Mouse (Mus musculus) intestine, embryonic 14.5 days (tissue): ENCODE measurements around the gene Igf1r. TPM values are rescaled to one million over a fixed set of nuclear protein-coding genes. Genes with fewer than 3 reads are reported as not detected.

ENCODE experiments used
- ATAC-seq: fragments of 200-750 bp; cut with Nextera tagmentation; replicated peaks from 2 replicates; pipeline ENCODE4 v1.8.0; 2017; ENCODE audit warnings: low read depth, moderate number of reproducible peaks, moderate TSS enrichment, moderate library complexity; ENCODE audit not compliant: low FRiP score, low TSS enrichment
- DNase-seq: peaks from one replicate; pipeline ENCODE4 v3.0.0-alpha.2; 2018; ENCODE audit warnings: low spot score
- H3K27ac ChIP-seq: fragments of 300-500 bp; sonication (generic); 2 replicates; pipeline ENCODE4 v1.5.1; 2014; ENCODE audit warnings: low read depth, mild to moderate bottlenecking, control low read depth
- H3K27me3 ChIP-seq: fragments of 300-500 bp; sonication (generic); replicated peaks from 2 replicates; pipeline ENCODE4 v1.6.1; 2014; ENCODE audit warnings: low read length, control low read depth; ENCODE audit not compliant: control insufficient read depth, insufficient read depth
- H3K36me3 ChIP-seq: fragments of 300-500 bp; sonication (generic); 2 replicates; pipeline ENCODE4 v1.6.1; 2014; ENCODE audit warnings: low read length, control low read depth; ENCODE audit not compliant: control insufficient read depth, insufficient read depth
- H3K4me1 ChIP-seq: fragments of 300-500 bp; sonication (generic); replicated peaks from 2 replicates; pipeline ENCODE4 v1.6.1; 2014; ENCODE audit warnings: low read length, control low read depth, mixed read lengths; ENCODE audit not compliant: control insufficient read depth, insufficient read depth
- H3K4me2 ChIP-seq: fragments of 300-500 bp; sonication (generic); 2 replicates; pipeline ENCODE4 v1.6.1; 2014; ENCODE audit warnings: low read length
- H3K4me3 ChIP-seq: fragments of 300-500 bp; sonication (generic); 2 replicates; pipeline ENCODE4 v1.5.1; 2014; ENCODE audit warnings: low read depth, low read length, control low read depth, mixed read lengths
- H3K9ac ChIP-seq: fragments of 300-500 bp; sonication (generic); 2 replicates; pipeline ENCODE4 v1.6.1; 2014; ENCODE audit warnings: mild to moderate bottlenecking, low read length
- H3K9me3 ChIP-seq: fragments of 300-500 bp; sonication (generic); 2 replicates; pipeline ENCODE4 v1.6.1; 2016; ENCODE audit warnings: low read length, control low read depth; ENCODE audit not compliant: control insufficient read depth
- WGBS: fragments of 180-500 bp; shearing (Covaris S2); extraction: QIAGEN DNeasy Blood & Tissue Kit; methylation state at CpG from one replicate; pipeline ENCODE4 v1.1.7; 2014; 5-methylcytosine and 5-hydroxymethylcytosine counted together
- polyA plus RNA-seq: library from polyadenylated mRNA; unstranded; fragments of >200 nt; fragmentation: Nextera tagmentation; extraction: Ambion mirVana; gene quantifications from 2 replicates; pipeline ENCODE4 v1.2.1, GENCODE M21; 2014

The Igf1r gene
- polyA plus RNA-seq, 1 experiment from 2014 or later: 18.4 TPM

- H3K9ac ChIP-seq: no peak overlapping the region
- ATAC-seq (no peak), DNase-seq (no peak)
- H3K27me3 ChIP-seq: no peaks in the 10 kb centered on the region
- H3K27ac ChIP-seq: no peak overlapping the region
- H3K4me2 ChIP-seq: no peak overlapping the region
- H3K4me3 ChIP-seq: no peak overlapping the region
- H3K36me3 ChIP-seq: no peaks in the 10 kb centered on the region
- no peaks in the 10 kb centered on the region for H3K9me3 ChIP-seq
- H3K4me1 ChIP-seq: peaks cover 13% of the 10 kb centered on the region
- WGBS: 61% methylated on average over 6 of the region's 6 CpGs
Measured at GRCm38 (mm10) chr7:68259523-68260081, 307.0 kb downstream of the Igf1r start.

GRCm38 (mm10) chr7:68262612-68263200 is 310.1 kb downstream of the Igf1r start:
- no peak overlapping the region for H3K9ac ChIP-seq
- peaks cover 18% of the 10 kb centered on the region for H3K4me1 ChIP-seq
- no peak overlapping the region for H3K27ac ChIP-seq
- DNase-seq: no peak
- H3K27me3 ChIP-seq: no peaks in the 10 kb centered on the region
- H3K9me3 ChIP-seq: no peaks in the 10 kb centered on the region
- WGBS: 39% methylated on average over 8 of the region's 8 CpGs
- no peak overlapping the region for H3K4me3 ChIP-seq
- no peaks in the 10 kb centered on the region for H3K36me3 ChIP-seq
- no peak overlapping the region for H3K4me2 ChIP-seq
- ATAC-seq: no peak

DNA sequence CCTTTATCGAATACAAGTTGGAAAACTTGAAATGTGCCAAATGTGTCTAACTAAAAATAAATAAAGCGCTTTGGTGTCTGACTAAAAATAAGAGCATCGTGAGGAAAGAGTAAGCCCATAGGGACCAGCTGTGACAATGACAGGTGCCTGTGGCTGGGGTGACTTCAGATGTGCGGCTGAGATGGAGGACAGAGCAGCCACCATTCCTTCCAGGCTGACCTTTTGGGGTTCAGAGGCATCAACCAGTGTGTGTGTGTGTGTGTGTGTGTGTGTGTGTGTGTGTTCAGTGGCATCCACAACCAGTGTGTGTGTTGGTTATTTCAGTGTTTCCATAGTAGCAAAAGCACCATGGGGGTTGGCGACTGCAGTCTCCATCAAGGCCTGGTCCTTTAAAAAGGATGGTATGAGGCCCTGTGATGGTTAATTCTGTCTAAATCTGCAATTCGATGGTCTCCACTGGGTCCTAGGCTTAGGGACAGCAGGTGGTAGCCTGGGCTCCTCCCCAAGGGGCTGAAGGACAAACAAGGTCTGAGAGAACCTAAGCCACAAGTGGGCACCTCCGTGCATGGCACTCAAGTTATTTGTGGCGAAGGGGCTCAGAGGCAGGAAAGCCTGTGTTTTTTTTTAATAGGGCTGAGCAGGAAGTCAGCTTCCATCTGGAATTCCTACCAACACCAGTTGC is 310.9 kb downstream of the Igf1r start:
- ATAC-seq: no peak

GRCm38 (mm10) chr7:68264028-68264453 is 311.4 kb downstream of the Igf1r start, which contains the start of gene Pgpep1l:
Pgpep1l (minus strand) TSS chr7:68264233.
- Histone ChIP-seq H3K4me2 (peak within 1 kb of the TSS; percentile 47), H3K4me3 (peak within 1 kb of the TSS; percentile 20), H3K9me3 (no peaks in the 10 kb centered on the region), H3K36me3 (no peaks in the 10 kb centered on the region), H3K27ac (no peak within 1 kb of the TSS), H3K27me3 (no peaks in the 10 kb centered on the region), H3K4me1 (peaks cover 13% of the 10 kb centered on the region), H3K9ac (no peak within 1 kb of the TSS)
- WGBS: 8% methylated on average over 25 of the region's 25 CpGs
- peak; percentile 59; the same call in 1 of the 2 replicates for ATAC-seq
- peak; percentile 67 for DNase-seq

More for the DNA sequence above, 310.9 kb downstream of the Igf1r start:
- Histone ChIP-seq H3K36me3 (no peaks in the 10 kb centered on the region), H3K4me2 (peak overlapping the region; percentile 47), H3K9ac (no peak overlapping the region), H3K9me3 (no peaks in the 10 kb centered on the region), H3K27ac (no peak overlapping the region), H3K4me3 (peak overlapping the region; percentile 20; the same call in 1 of the 2 replicates), H3K27me3 (no peaks in the 10 kb centered on the region), H3K4me1 (peaks cover 14% of the 10 kb centered on the region)
- 57% methylated on average over 8 of the region's 8 CpGs for WGBS
- no peak for DNase-seq

DNA sequence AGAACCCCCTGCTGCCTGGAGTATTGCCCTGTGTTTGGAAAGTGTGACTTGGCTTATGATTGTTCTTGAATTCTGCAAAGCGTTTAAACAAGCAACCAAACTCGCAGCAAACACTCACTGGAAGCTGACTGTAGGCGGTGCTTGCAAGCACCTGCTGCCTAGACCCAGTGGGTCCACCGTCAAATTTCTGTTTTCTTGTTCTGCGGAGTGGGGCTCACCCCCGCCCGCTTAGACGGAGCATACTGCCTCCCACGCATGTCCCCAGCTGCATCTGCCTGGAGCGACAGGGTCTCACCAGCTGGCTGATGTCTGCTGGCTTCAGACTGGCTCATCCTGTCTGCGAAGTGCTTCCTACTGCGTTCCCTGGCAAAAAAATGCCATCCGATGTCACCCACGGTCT is 311.9 kb downstream of the Igf1r start:
- WGBS: 12% methylated on average over 14 of the region's 14 CpGs
- DNase-seq: no peak
- ATAC-seq: no peak; the same call in 1 of the 2 replicates

GRCm38 (mm10) chr7:68265391-68265790 is 312.8 kb downstream of the Igf1r start:
- H3K9ac ChIP-seq: no peak overlapping the region
- ATAC-seq: no peak
- H3K4me2 ChIP-seq: no peak overlapping the region
- 32% methylated on average over 7 of the region's 7 CpGs for WGBS
- no peak for DNase-seq
- H3K27ac ChIP-seq: no peak overlapping the region
- no peak overlapping the region for H3K4me3 ChIP-seq
- no peaks in the 10 kb centered on the region for H3K27me3 ChIP-seq
- no peaks in the 10 kb centered on the region for H3K36me3 ChIP-seq
- peaks cover 13% of the 10 kb centered on the region for H3K4me1 ChIP-seq
- no peaks in the 10 kb centered on the region for H3K9me3 ChIP-seq

More for the DNA sequence above, 311.9 kb downstream of the Igf1r start:
- Histone ChIP-seq H3K9me3 (no peaks in the 10 kb centered on the region), H3K27me3 (no peaks in the 10 kb centered on the region), H3K4me1 (peaks cover 13% of the 10 kb centered on the region), H3K4me3 (peak overlapping the region; percentile 20), H3K27ac (no peak overlapping the region), H3K4me2 (peak overlapping the region; percentile 47), H3K9ac (no peak overlapping the region), H3K36me3 (no peaks in the 10 kb centered on the region)

DNA sequence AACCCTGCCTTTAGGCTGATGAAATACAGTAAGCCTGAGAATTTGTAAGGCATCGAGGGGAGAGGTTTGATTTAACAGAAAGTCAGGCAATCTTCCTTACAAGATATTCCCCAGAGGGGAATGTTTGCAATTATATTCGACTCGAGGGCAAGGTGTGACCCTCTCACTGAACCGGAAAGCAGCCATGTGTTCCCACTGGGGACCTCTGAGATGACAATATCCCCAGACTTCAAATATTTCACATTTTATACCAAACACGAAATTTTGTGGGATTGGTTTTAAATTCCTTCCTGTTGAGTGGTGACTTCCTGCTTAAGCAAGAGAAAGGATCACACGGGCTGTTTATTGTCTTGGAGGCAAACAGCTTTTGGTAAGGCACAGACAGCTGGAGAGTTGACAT is 314.1 kb downstream of the Igf1r start:
- Histone ChIP-seq H3K4me1 (peaks cover 13% of the 10 kb centered on the region), H3K36me3 (no peaks in the 10 kb centered on the region), H3K9ac (no peak overlapping the region), H3K27me3 (no peaks in the 10 kb centered on the region), H3K4me2 (no peak overlapping the region), H3K9me3 (no peaks in the 10 kb centered on the region), H3K4me3 (no peak overlapping the region), H3K27ac (no peak overlapping the region)
- 17% methylated on average over 6 of the region's 6 CpGs for WGBS
- DNase-seq: no peak
- no peak for ATAC-seq

- no peak overlapping the region for H3K4me2 ChIP-seq
- H3K9me3 ChIP-seq: no peaks in the 10 kb centered on the region
- 30% methylated on average over 4 of the region's 4 CpGs for WGBS
- no peak overlapping the region for H3K4me3 ChIP-seq
- no peak overlapping the region for H3K27ac ChIP-seq
- no peak for DNase-seq
- H3K9ac ChIP-seq: no peak overlapping the region
- ATAC-seq: no peak
- peaks cover 4% of the 10 kb centered on the region; the same call in 1 of the 2 replicates for H3K4me1 ChIP-seq
- no peaks in the 10 kb centered on the region for H3K36me3 ChIP-seq
- peaks cover 9% of the 10 kb centered on the region for H3K27me3 ChIP-seq
Measured at GRCm38 (mm10) chr7:68270551-68270950, 317.9 kb downstream of the Igf1r start.
